Mouse (Mus musculus) retina, adult 2 months (tissue): ENCODE data around the gene Rfx4.
A peak's percentile ranks its signal among the peaks of the same experiment; 100 is the strongest.

Experiments used
- DNase-seq: peaks from one replicate; pipeline ENCODE4 v3.0.0-alpha.2; 2012; ENCODE audit warnings: low read depth, low spot score

Gene Rfx4

GRCm38 (mm10) chr10:84811913-84812295 is 56.0 kb downstream of the Rfx4 start:
- no peak for DNase-seq

- DNase-seq = no peak
Observed at GRCm38 (mm10) chr10:84815676-84816436, 60.0 kb downstream of the Rfx4 start.

GRCm38 (mm10) chr10:84817086-84817869 is 61.4 kb downstream of the Rfx4 start:
- DNase-seq = no peak

- no peak for DNase-seq
Observed at GRCm38 (mm10) chr10:84819669-84820068, 63.8 kb downstream of the Rfx4 start.

- no peak for DNase-seq
Observed at GRCm38 (mm10) chr10:84820230-84820629, 64.4 kb downstream of the Rfx4 start.

- no peak for DNase-seq
Observed at GRCm38 (mm10) chr10:84822741-84823151, 66.9 kb downstream of the Rfx4 start.

GRCm38 (mm10) chr10:84823621-84824020 is 67.8 kb downstream of the Rfx4 start:
- DNase-seq = no peak

- DNase-seq = no peak
Observed at GRCm38 (mm10) chr10:84829009-84829408, 73.1 kb downstream of the Rfx4 start.

GRCm38 (mm10) chr10:84835596-84835995 is 79.7 kb downstream of the Rfx4 start:
- no peak for DNase-seq

GRCm38 (mm10) chr10:84836104-84836503 is 80.2 kb downstream of the Rfx4 start:
- no peak for DNase-seq

GRCm38 (mm10) chr10:84837355-84837754 is 81.5 kb downstream of the Rfx4 start:
- DNase-seq = no peak

- no peak for DNase-seq
Observed at GRCm38 (mm10) chr10:84838850-84839473, 83.1 kb downstream of the Rfx4 start.

- DNase-seq = no peak
Observed at GRCm38 (mm10) chr10:84846638-84847037, 90.8 kb downstream of the Rfx4 start.

GRCm38 (mm10) chr10:84851981-84852979 is 96.4 kb downstream of the Rfx4 start:
- DNase-seq = peak; percentile 26

- no peak for DNase-seq
Observed at GRCm38 (mm10) chr10:84854059-84854458, 98.2 kb downstream of the Rfx4 start.

- DNase-seq = no peak
Observed at GRCm38 (mm10) chr10:84855466-84855865, 99.6 kb downstream of the Rfx4 start.

GRCm38 (mm10) chr10:84858371-84858770 is 102.5 kb downstream of the Rfx4 start:
- no peak for DNase-seq

GRCm38 (mm10) chr10:84858806-84859496 is 103.1 kb downstream of the Rfx4 start:
- DNase-seq = no peak

GRCm38 (mm10) chr10:84859556-84860380 is 103.9 kb downstream of the Rfx4 start:
- DNase-seq = no peak

- no peak for DNase-seq
Observed at GRCm38 (mm10) chr10:84863488-84863887, 107.6 kb downstream of the Rfx4 start.
